Mouse (Mus musculus) lung, postnatal 0 days (tissue): ENCODE results near the gene Erv3. TPM values are rescaled to one million over a fixed set of nuclear protein-coding genes. Genes with fewer than 3 reads are reported as not detected.

Experiments used
- ATAC-seq: fragments of 200-750 bp; cut with Nextera tagmentation; 2 replicates; pipeline ENCODE4 v1.8.0; 2017; ENCODE audit warnings: moderate library complexity
- DNase-seq: peaks from one replicate; pipeline ENCODE4 v3.0.0-alpha.2; 2016; ENCODE audit warnings: low spot score
- H3K27ac ChIP-seq: fragments of 300-500 bp; sonication (generic); 2 replicates; pipeline ENCODE4 v1.5.1; 2014; ENCODE audit warnings: antibody characterized with exemption, mild to moderate bottlenecking, low read length, mixed read lengths
- H3K27me3 ChIP-seq: fragments of 300-500 bp; sonication (generic); replicated peaks from 2 replicates; pipeline ENCODE4 v1.6.1; 2014; ENCODE audit warnings: low read length, mixed read lengths; ENCODE audit not compliant: insufficient read depth
- H3K36me3 ChIP-seq: fragments of 300-500 bp; sonication (generic); 2 replicates; pipeline ENCODE4 v1.6.1; 2014; ENCODE audit warnings: low read length, mixed read lengths; ENCODE audit not compliant: insufficient read depth
- H3K4me1 ChIP-seq: fragments of 300-500 bp; sonication (generic); 2 replicates; pipeline ENCODE4 v1.6.1; 2014; ENCODE audit warnings: antibody characterized with exemption, low read depth, low read length, mixed read lengths; ENCODE audit not compliant: insufficient read depth
- H3K4me2 ChIP-seq: fragments of 300-500 bp; sonication (generic); replicated peaks from 2 replicates; pipeline ENCODE4 v1.6.1; 2014; ENCODE audit warnings: low read depth, mild to moderate bottlenecking, low read length, moderate library complexity, mixed read lengths
- H3K4me3 ChIP-seq: fragments of 300-500 bp; sonication (generic); 2 replicates; pipeline ENCODE4 v1.5.1; 2014; ENCODE audit warnings: low read depth, low read length
- H3K9ac ChIP-seq: fragments of 300-500 bp; sonication (generic); replicated peaks from 2 replicates; pipeline ENCODE4 v1.6.1; 2014; ENCODE audit warnings: low read depth, mild to moderate bottlenecking
- H3K9me3 ChIP-seq: fragments of 300-500 bp; sonication (generic); 2 replicates; pipeline ENCODE4 v1.6.1; 2016; ENCODE audit warnings: low read length, mixed read lengths
- CTCF ChIP-seq: IDR thresholded peaks from 2 replicates; pipeline ENCODE4 v1.5.1; 2016; ENCODE audit warnings: antibody characterized with exemption, mild to moderate bottlenecking
- EP300 ChIP-seq: IDR thresholded peaks from 2 replicates; pipeline ENCODE4 v1.6.1; 2016; ENCODE audit warnings: antibody characterized with exemption, mild to moderate bottlenecking, control low read depth
- WGBS: fragments of 180-500 bp; shearing (Covaris S2); extraction: QIAGEN DNeasy Blood & Tissue Kit; methylation state at CpG from one replicate; pipeline ENCODE4 v1.1.7; 2014; 5-methylcytosine and 5-hydroxymethylcytosine counted together
- polyA plus RNA-seq: library from polyadenylated mRNA; unstranded; fragments of >200 nt; fragmentation: Nextera tagmentation; extraction: Ambion mirVana; gene quantifications from 2 replicates; pipeline ENCODE4 v1.2.1, GENCODE M21; 2015

The Erv3 gene
- polyA plus RNA-seq, 1 experiment from 2014 or later, result not detected

DNA sequence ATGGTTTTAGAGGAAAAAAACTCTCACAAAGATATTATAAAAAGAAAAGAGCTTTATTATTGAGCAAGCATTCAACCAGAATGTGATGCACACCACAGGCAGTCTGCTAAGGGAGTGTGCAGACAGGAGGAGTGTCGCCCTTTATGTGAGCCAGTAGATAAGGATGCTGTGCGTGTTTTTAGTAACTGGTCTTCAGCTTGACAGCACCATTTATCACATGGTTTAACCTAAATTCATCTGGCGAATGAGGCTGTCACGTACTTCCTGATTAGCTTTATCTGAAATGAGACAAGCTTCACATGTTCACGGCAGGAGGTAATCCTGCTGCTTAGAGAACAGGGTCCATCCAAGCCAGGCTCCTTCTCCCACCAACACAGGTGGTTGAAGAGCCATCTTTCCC lies 45.5 kb upstream of the Erv3 start:
- H3K4me3 ChIP-seq, result no peak overlapping the region
- H3K9me3 ChIP-seq, result no peaks in the 10 kb centered on the region
- TF ChIP-seq CTCF (no peak), EP300 (no peak)
- ATAC-seq, result no peak
- no peaks in the 10 kb centered on the region; the same call in 1 of the 2 replicates for H3K4me1 ChIP-seq
- no peaks in the 10 kb centered on the region for H3K27me3 ChIP-seq
- peak overlapping the region; percentile 11; the same call in 1 of the 2 replicates for H3K27ac ChIP-seq
- no peak for DNase-seq
- no peaks in the 10 kb centered on the region for H3K36me3 ChIP-seq
- H3K9ac ChIP-seq, result no peak overlapping the region
- WGBS, result 47% methylated on average over 5 of the region's 5 CpGs
- no peak overlapping the region for H3K4me2 ChIP-seq

DNA sequence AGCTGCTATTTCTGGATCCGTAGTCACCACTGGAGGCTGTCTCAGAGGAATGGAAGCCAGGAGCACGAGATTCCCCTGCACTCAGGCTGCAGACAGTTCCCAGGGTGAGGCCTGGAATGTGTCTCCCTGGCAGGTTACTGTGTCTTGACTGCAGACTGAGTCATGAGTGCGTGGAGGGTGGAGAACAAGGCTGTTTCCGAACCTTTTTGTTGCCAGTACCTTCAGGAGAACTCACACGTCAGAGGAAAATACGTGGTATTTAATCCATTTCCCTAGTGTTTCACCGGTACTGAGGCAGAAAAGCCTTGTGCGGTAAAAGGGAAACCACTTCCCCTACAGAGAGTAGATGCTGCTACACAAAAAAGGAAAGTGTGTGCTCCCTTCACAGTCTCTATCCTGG lies 43.3 kb upstream of the Erv3 start:
- Histone ChIP-seq H3K27ac (peak overlapping the region; percentile 71), H3K9ac (no peak overlapping the region), H3K36me3 (no peaks in the 10 kb centered on the region), H3K4me3 (no peak overlapping the region), H3K4me1 (no peaks in the 10 kb centered on the region; the same call in 1 of the 2 replicates), H3K4me2 (no peak overlapping the region), H3K9me3 (no peaks in the 10 kb centered on the region), H3K27me3 (no peaks in the 10 kb centered on the region)
- 29% methylated on average over 8 of the region's 8 CpGs for WGBS
- TF ChIP-seq CTCF (no peak), EP300 (peak; percentile 64; the same call in 1 of the 2 replicates)
- peak; percentile 74 for DNase-seq
- ATAC-seq, result peak; percentile 89

DNA sequence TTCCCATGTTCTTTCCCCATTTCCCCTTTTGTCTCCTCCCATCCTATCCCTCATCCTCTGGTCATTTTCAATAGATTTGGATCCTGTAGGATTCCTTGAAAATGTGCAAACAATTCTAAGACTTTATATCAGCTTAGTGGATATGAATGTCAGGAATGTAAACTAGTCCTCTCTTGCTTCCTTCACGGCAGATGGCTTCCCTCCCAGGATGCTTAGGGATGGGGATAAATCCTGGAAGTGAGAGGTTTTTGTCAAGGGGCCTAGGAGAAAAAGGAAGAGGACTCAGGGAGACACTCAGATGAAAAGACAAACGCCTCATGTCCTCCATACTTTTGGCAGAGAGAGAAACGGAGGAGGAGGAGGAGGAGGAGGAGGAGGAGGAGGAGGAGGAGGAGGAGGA lies 42.9 kb upstream of the Erv3 start:
- no peak overlapping the region for H3K9ac ChIP-seq
- H3K4me2 ChIP-seq, result no peak overlapping the region
- H3K4me1 ChIP-seq, result no peaks in the 10 kb centered on the region; the same call in 1 of the 2 replicates
- H3K9me3 ChIP-seq, result no peaks in the 10 kb centered on the region
- no peaks in the 10 kb centered on the region for H3K36me3 ChIP-seq
- H3K27ac ChIP-seq, result no peak overlapping the region
- ATAC-seq (no peak), DNase-seq (no peak)
- TF ChIP-seq EP300 (no peak), CTCF (no peak)
- 21% methylated on average over 2 of the region's 3 CpGs for WGBS
- H3K4me3 ChIP-seq, result no peak overlapping the region
- no peaks in the 10 kb centered on the region for H3K27me3 ChIP-seq

DNA sequence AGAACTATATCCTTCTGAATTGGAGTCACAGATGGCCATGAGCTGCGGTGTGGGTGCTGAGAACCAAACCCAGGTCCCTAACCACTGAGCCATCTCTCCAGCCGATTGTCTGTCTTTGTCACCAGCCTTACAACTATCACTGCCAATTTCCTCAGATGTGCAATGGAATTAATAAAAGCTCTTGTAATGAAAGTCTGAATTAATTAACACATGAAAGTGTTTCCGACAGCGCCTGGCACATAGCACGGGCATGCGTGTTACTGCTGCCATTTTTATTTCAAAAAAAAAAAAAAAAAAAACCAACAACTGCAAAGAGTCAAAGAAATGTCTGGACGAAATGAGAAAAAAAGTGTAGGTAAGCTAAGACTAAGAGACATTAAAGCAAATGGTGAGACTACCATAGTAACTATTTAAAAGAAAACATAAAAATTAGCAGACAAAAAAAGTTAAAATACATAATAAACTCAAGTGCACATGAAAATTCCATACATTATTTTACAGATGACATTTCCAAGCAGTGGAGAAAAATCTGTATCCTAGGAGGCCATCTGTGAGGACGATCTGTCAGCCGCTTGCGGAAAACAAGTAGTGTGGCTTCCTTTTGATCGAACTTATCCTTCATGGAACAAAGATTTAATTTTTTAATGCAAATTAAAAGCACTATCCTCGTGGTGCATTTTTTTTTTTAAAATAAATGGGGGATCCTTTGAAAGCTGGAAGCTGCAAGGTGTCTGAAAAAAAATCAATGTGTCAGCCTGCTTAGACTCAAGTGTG lies 38.0 kb upstream of the Erv3 start:
- no peak for DNase-seq
- TF ChIP-seq EP300 (no peak), CTCF (no peak)
- no peak overlapping the region for H3K27ac ChIP-seq
- H3K4me1 ChIP-seq, result no peaks in the 10 kb centered on the region
- H3K36me3 ChIP-seq, result no peaks in the 10 kb centered on the region
- ATAC-seq, result no peak
- no peaks in the 10 kb centered on the region for H3K9me3 ChIP-seq
- no peak overlapping the region for H3K9ac ChIP-seq
- no peak overlapping the region for H3K4me3 ChIP-seq
- 86% methylated on average over 12 of the region's 12 CpGs for WGBS
- H3K4me2 ChIP-seq, result no peak overlapping the region
- no peaks in the 10 kb centered on the region for H3K27me3 ChIP-seq

DNA sequence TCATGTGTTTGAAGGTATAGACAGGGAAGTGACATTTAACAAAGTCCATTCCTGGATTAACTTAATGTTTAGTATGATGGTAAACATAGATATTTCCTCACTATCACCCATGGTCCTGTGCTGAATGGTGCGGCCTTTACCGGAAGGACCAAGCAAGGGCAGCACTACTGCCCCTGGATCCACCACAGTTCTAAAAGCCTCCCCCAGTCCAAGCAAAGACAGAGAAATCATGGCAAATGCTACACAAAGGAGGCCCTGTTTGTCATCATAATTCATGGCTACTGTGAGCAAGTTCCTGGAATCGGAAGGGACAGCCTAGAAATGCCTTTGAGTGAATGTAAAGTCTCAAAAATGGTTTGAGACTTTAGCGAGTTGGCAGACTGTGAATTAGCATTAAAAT lies 36.5 kb upstream of the Erv3 start:
- ATAC-seq, result no peak
- WGBS, result 93% methylated on average over 4 of the region's 4 CpGs
- H3K9me3 ChIP-seq, result no peaks in the 10 kb centered on the region

DNA sequence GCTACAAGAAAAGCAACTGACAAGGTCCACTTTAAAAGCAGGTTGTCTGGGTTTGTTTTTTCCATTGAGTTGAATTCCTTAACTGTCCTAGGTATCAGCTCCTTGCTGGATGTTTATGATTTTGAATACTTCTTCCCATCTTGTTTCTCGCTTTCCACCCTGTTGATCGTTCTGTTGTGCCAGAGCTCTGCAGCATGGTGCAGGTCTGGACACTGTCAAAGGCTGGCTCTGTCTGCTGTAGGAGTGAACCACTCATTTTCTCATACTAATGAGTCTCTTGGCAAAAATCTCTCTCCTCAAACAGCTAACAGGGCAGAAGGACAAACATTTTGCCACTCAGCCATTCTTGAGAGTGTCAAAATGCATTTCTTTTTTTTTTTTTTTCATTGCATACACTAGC lies 35.6 kb upstream of the Erv3 start:
- no peak for DNase-seq
- Histone ChIP-seq H3K27ac (no peak overlapping the region), H3K4me3 (no peak overlapping the region), H3K9ac (no peak overlapping the region), H3K4me1 (no peaks in the 10 kb centered on the region; the same call in 1 of the 2 replicates), H3K9me3 (no peaks in the 10 kb centered on the region), H3K36me3 (no peaks in the 10 kb centered on the region), H3K4me2 (no peak overlapping the region), H3K27me3 (no peaks in the 10 kb centered on the region)
- ATAC-seq, result no peak
- no peak for TF ChIP-seq EP300
- no peak for TF ChIP-seq CTCF
- WGBS, result 77% methylated on average over 2 of the region's 2 CpGs

More for the DNA sequence above, 36.5 kb upstream of the Erv3 start:
- TF ChIP-seq CTCF (no peak), EP300 (no peak)
- Histone ChIP-seq H3K4me2 (no peak overlapping the region), H3K9ac (no peak overlapping the region), H3K4me1 (no peaks in the 10 kb centered on the region; the same call in 1 of the 2 replicates), H3K27ac (no peak overlapping the region), H3K4me3 (no peak overlapping the region), H3K27me3 (no peaks in the 10 kb centered on the region), H3K36me3 (no peaks in the 10 kb centered on the region)
- DNase-seq, result no peak
